Mouse (Mus musculus) MEL (cell line): Measurements from ENCODE around the gene Isl1. TPM values are rescaled to one million over a fixed set of nuclear protein-coding genes. Genes with fewer than 3 reads are reported as not detected.

Experiments
- DNase-seq: peaks from one replicate; pipeline ENCODE4 v3.0.0; 2011; ENCODE audit warnings: low read depth, low spot score
- H3K27ac ChIP-seq: 2 replicates; pipeline ENCODE4 v1.5.1; 2012; ENCODE audit warnings: low read depth, mild to moderate bottlenecking, control low read depth, low read length, moderate library complexity; ENCODE audit not compliant: control insufficient read depth
- H3K27me3 ChIP-seq, 2 experiments: fragments of 150-350 bp in 1 of 2; sonication (generic) in 1 of 2; 2 replicates each; pipeline ENCODE4 v1.6.1; 2012; ENCODE audit warnings: low read length in 2 of 2, mild to moderate bottlenecking in 2 of 2, improper control_type of control experiment in 1 of 2, moderate library complexity in 1 of 2; ENCODE audit not compliant: insufficient read depth in 2 of 2, control insufficient read depth in 1 of 2
- H3K36me3 ChIP-seq, 2 experiments: 2 replicates each; pipeline ENCODE4 v1.6.1; 2012 to 2014; ENCODE audit warnings: low read length in 2 of 2, improper control_type of control experiment in 1 of 2, inconsistent platforms in 1 of 2, mild to moderate bottlenecking in 1 of 2; ENCODE audit not compliant: insufficient read depth in 2 of 2, control insufficient read depth in 1 of 2
- H3K4me1 ChIP-seq, 2 experiments: fragments of 150-350 bp in 1 of 2; sonication (generic) in 1 of 2; 2 replicates each; pipeline ENCODE4 v1.6.1; 2012; ENCODE audit warnings: low read length in 2 of 2, improper control_type of control experiment in 1 of 2, mild to moderate bottlenecking in 1 of 2; ENCODE audit not compliant: insufficient read depth in 2 of 2, control insufficient read depth in 1 of 2
- H3K4me3 ChIP-seq, 2 experiments: fragments of 150-350 bp in 1 of 2; sonication (generic) in 1 of 2; 2 replicates each; pipeline ENCODE4 v1.5.1; 2012; ENCODE audit warnings: low read depth in 2 of 2, low read length in 2 of 2, mild to moderate bottlenecking in 2 of 2, moderate library complexity in 2 of 2, control low read depth in 1 of 2, improper control_type of control experiment in 1 of 2; ENCODE audit not compliant: control insufficient read depth in 1 of 2, insufficient read depth in 1 of 2
- H3K79me2 ChIP-seq: 2 replicates; pipeline ENCODE4 v1.6.1; 2012; ENCODE audit warnings: mild to moderate bottlenecking, low read length, moderate library complexity; ENCODE audit not compliant: control insufficient read depth, poor library complexity, insufficient read depth
- H3K9ac ChIP-seq: 2 replicates; pipeline ENCODE4 v1.6.1; 2012; ENCODE audit warnings: low read depth, mild to moderate bottlenecking, control low read depth, low read length, moderate library complexity; ENCODE audit not compliant: control insufficient read depth, poor library complexity, severe bottlenecking
- H3K9me3 ChIP-seq: fragments of 150-350 bp; sonication (generic); replicated peaks from 2 replicates; pipeline ENCODE4 v1.6.1; 2012; ENCODE audit warnings: mild to moderate bottlenecking, low read length, improper control_type of control experiment, moderate library complexity; ENCODE audit not compliant: insufficient read depth
- E2F4 ChIP-seq: IDR thresholded peaks from 2 replicates; pipeline ENCODE4 v1.6.1; 2011; ENCODE audit warnings: low read depth, low read length, improper control_type of control experiment, borderline replicate concordance
- HCFC1 ChIP-seq: IDR thresholded peaks from 2 replicates; pipeline ENCODE4 v1.6.1; 2012; ENCODE audit warnings: low read depth, mild to moderate bottlenecking, inconsistent platforms, low read length, improper control_type of control experiment, moderate library complexity
- MAX ChIP-seq: IDR thresholded peaks from 2 replicates; pipeline ENCODE4 v1.6.1; 2011; ENCODE audit warnings: low read length, improper control_type of control experiment
- MAZ ChIP-seq: IDR thresholded peaks from 2 replicates; pipeline ENCODE4 v1.6.1; 2012; ENCODE audit warnings: low read depth, mild to moderate bottlenecking, inconsistent platforms, low read length, improper control_type of control experiment
- MXI1 ChIP-seq: IDR thresholded peaks from 2 replicates; pipeline ENCODE4 v1.6.1; 2011; ENCODE audit warnings: mild to moderate bottlenecking, low read depth, low read length, improper control_type of control experiment
- NRF1 ChIP-seq: IDR thresholded peaks from 2 replicates; pipeline ENCODE4 v1.6.1; 2014; ENCODE audit warnings: low read depth, mild to moderate bottlenecking, inconsistent platforms, low read length, improper control_type of control experiment, moderate library complexity; ENCODE audit not compliant: poor library complexity, insufficient read depth, severe bottlenecking
- POLR2A ChIP-seq, 2 experiments: IDR thresholded peaks; 2 replicates each; pipeline ENCODE4 v1.6.1; 2011 to 2012; ENCODE audit warnings: low read length in 2 of 2, mild to moderate bottlenecking in 2 of 2, control low read depth in 1 of 2, improper control_type of control experiment in 1 of 2, low read depth in 1 of 2, moderate library complexity in 1 of 2; ENCODE audit not compliant: control insufficient read depth in 1 of 2, insufficient read depth in 1 of 2, poor library complexity in 1 of 2
- POLR2AphosphoS2 ChIP-seq: IDR thresholded peaks from 2 replicates; pipeline ENCODE4 v1.6.1; 2011; ENCODE audit warnings: low read length, improper control_type of control experiment
- POLR2AphosphoS5 ChIP-seq: IDR thresholded peaks from 2 replicates; pipeline ENCODE4 v1.6.1; 2012; ENCODE audit warnings: low read depth, borderline replicate concordance, mild to moderate bottlenecking, inconsistent platforms, low read length, moderate library complexity, mixed read lengths
- SMC3 ChIP-seq: IDR thresholded peaks from 2 replicates; pipeline ENCODE4 v1.6.1; 2011; ENCODE audit warnings: low read depth, low read length, improper control_type of control experiment
- TAL1 ChIP-seq: IDR thresholded peaks from 2 replicates; pipeline ENCODE4 v1.6.1; 2012; ENCODE audit warnings: mild to moderate bottlenecking, inconsistent platforms, low read length, moderate library complexity, mixed read lengths
- USF1 ChIP-seq: IDR thresholded peaks from 2 replicates; pipeline ENCODE4 v1.6.1; 2014; ENCODE audit warnings: low read depth, mild to moderate bottlenecking, inconsistent platforms, low read length, improper control_type of control experiment, moderate library complexity
- ZC3H11A ChIP-seq: IDR thresholded peaks from 2 replicates; pipeline ENCODE4 v1.6.1; 2012; ENCODE audit warnings: low read depth, mild to moderate bottlenecking, inconsistent platforms, low read length, improper control_type of control experiment
- ZMIZ1 ChIP-seq: IDR thresholded peaks from 2 replicates; pipeline ENCODE4 v1.6.1; 2012; ENCODE audit warnings: low read depth, mild to moderate bottlenecking, inconsistent platforms, low read length, improper control_type of control experiment, moderate library complexity
- polyA plus RNA-seq, 2 experiments: library from polyadenylated mRNA; stranded (reverse) in 1 of 2; unstranded in 1 of 2; fragments of >175 nt in 1 of 2; fragments of >200 nt in 1 of 2; gene quantifications; 2 replicates each; pipeline versions ENCODE4 v1.2.1 to v1.2.4; 2012; ENCODE audit warnings: low replicate concordance in 2 of 2, low read depth in 1 of 2; ENCODE audit not compliant: insufficient read length in 2 of 2, insufficient read depth in 1 of 2, missing spikeins in 1 of 2
- total RNA-seq: library from RNA; depleted of rRNA; stranded (reverse); fragments of 300-350 nt; gene quantifications from 2 replicates; pipeline ENCODE4 v1.2.3, GENCODE M21; 2012

Isl1 gene
- total and polyA plus RNA-seq, 3 experiments: 0.14 to 0.31 TPM; not detected in 1

DNA sequence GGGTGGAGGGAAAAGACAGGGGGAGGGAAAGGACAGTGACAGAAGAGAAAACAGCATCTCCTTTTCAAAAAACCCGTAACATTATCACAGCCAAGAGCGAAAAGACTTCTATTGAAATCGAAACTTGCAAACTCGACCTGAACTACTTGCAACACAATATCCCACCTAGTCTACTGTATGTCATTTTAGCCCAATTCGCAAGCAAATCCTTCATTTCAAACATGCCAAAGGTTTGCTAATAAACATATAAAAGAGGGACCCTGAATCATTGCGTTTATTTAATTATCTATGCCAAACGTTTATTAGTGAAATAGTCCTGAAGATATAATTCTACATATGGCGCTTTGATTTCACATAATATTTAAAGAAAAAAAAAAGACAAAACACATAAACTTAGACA lies 11.5 kb downstream of the Isl1 start:
- no peak for TF ChIP-seq USF1
- TF ChIP-seq MAX: no peak
- TF ChIP-seq TAL1: no peak
- TF ChIP-seq ZC3H11A: no peak
- TF ChIP-seq ZMIZ1: no peak
- no peak for TF ChIP-seq SMC3
- no peak for TF ChIP-seq NRF1
- no peak for TF ChIP-seq HCFC1
- Histone ChIP-seq H3K4me3 (no peak overlapping the region), H3K27me3 (no peaks in the 10 kb centered on the region)

DNA sequence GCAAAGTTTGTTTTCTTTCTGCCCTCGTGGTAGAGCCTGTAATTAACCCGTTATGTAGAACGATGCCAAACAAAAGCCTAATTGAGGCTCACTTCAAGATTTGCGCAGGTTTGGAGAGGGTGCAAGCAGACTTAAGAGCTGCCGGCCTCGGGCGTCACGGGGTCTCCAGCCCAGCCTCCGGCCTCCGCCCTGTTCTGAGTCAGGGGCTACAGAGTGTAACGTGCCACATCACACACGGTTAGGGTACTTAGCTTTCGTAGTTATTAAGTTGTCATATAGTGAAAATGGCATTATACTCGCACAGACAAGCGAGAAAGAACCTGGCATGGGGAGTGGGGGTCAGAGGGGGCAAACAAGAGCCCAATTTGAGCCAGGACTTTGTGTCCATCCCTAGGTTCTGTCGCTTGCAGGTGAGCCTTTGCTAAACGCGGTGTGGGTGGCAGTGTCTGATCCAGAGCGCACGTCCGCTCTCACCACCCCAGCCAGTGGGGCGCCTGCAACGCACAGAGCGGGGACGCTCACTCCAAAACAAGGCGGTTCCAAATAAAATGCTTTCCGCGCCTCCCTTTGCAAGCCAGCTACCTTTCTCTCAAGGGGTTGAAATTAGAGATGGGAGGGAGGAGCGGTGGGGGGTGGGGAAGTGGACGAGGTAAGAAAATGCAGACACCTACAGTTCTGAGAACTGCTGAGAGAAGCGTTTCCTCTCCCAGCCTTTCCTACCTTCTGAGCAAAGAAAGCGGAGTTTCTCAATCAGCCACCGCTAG lies 12.3 kb downstream of the Isl1 start:
- Histone ChIP-seq H3K4me1 (no peaks in the 10 kb centered on the region), H3K9me3 (no peaks in the 10 kb centered on the region), H3K36me3 (no peaks in the 10 kb centered on the region), H3K9ac (no peak overlapping the region), H3K27ac (no peak overlapping the region), H3K27me3 (no peaks in the 10 kb centered on the region), H3K79me2 (no peaks in the 10 kb centered on the region), H3K4me3 (no peak overlapping the region)
- DNase-seq: no peak
- TF ChIP-seq E2F4 (no peak), MAZ (no peak), POLR2A (IDR thresholded peaks at IDR 0.05; ENCODE audit: control insufficient read depth in 1 of 2, insufficient read depth in 1 of 2, low read depth in 1 of 2, low read length in 2 of 2, poor library complexity in 1 of 2) (no peak)

More for the DNA sequence above, 11.5 kb downstream of the Isl1 start:
- no peaks in the 10 kb centered on the region for H3K79me2 ChIP-seq
- no peak overlapping the region for H3K27ac ChIP-seq
- H3K9me3 ChIP-seq: no peaks in the 10 kb centered on the region
- no peaks in the 10 kb centered on the region for H3K36me3 ChIP-seq
- no peak for DNase-seq
- no peak overlapping the region for H3K9ac ChIP-seq
- H3K4me1 ChIP-seq: no peaks in the 10 kb centered on the region

DNA sequence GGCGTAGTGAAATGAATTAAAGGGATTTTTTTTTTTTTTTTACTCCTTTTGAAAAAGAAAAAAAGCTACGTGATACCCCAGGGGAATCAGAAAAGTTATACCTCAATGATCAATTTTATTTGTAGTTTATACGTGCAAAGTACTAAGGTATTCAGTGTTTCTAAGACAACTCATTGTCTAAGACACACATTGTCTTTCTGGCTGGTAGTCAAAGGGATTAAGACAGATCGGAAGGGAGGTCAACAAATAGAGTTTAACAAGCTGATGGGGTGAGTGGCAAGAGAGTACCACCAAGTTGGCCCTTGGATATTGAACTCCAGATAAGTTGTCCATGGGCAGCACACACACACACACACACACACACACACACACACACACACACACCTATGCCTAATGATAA lies 14.1 kb downstream of the Isl1 start:
- TF ChIP-seq HCFC1 (no peak), MAX (no peak), POLR2AphosphoS2 (no peak), MXI1 (no peak), POLR2AphosphoS5 (no peak)
- TF ChIP-seq, all 39 proteins: peak for 0
- Histone ChIP-seq H3K9me3 (no peaks in the 10 kb centered on the region), H3K79me2 (no peaks in the 10 kb centered on the region), H3K4me1 (no peaks in the 10 kb centered on the region; a peak in 2 of 4 replicates), H3K36me3 (no peaks in the 10 kb centered on the region), H3K9ac (no peak overlapping the region), H3K4me3 (no peak overlapping the region), H3K27ac (no peak overlapping the region), H3K27me3 (no peaks in the 10 kb centered on the region)
- no peak for DNase-seq
